Mouse (Mus musculus) liver, embryonic 14.5 days (tissue): ENCODE measurements around the gene Cyp2c55.

ENCODE experiments used
- CTCF ChIP-seq: IDR thresholded peaks from 2 replicates; pipeline ENCODE4 v1.5.1; 2016; ENCODE audit warnings: antibody characterized with exemption, low read depth, control low read depth
- EP300 ChIP-seq: IDR thresholded peaks from 2 replicates; pipeline ENCODE4 v1.6.1; 2016; ENCODE audit warnings: antibody characterized with exemption, low read depth

GRCm38 (mm10) chr19:38970741-38971140, 36.1 kb upstream of the Cyp2c55 start:
- TF ChIP-seq CTCF (no peak), EP300 (no peak)
